Mouse (Mus musculus) liver, embryonic 14.5 days (tissue): ENCODE measurements around the gene Zfp27. TPM values are rescaled to one million over a fixed set of nuclear protein-coding genes. Genes with fewer than 3 reads are reported as not detected.

ENCODE experiments used
- ATAC-seq: fragments of 200-750 bp; cut with Nextera tagmentation; 2 replicates; pipeline ENCODE4 v1.8.0; 2017; ENCODE audit warnings: moderate number of reproducible peaks, mild to moderate bottlenecking, moderate library complexity; ENCODE audit not compliant: insufficient read depth
- DNase-seq, 3 experiments: peaks; one replicate each; pipeline ENCODE4 v3.0.0-alpha.2; 2012 to 2013; ENCODE audit warnings: low read depth in 3 of 3, low spot score in 3 of 3
- H3K27ac ChIP-seq: fragments of 300-500 bp; sonication (generic); 2 replicates; pipeline ENCODE4 v1.5.1; 2014; ENCODE audit warnings: moderate library complexity, mild to moderate bottlenecking, control low read depth, inconsistent platforms
- H3K27me3 ChIP-seq: fragments of 300-500 bp; sonication (generic); 2 replicates; pipeline ENCODE4 v1.6.1; 2014; ENCODE audit warnings: mild to moderate bottlenecking, low read length, moderate library complexity; ENCODE audit not compliant: control insufficient read depth, insufficient read depth
- H3K36me3 ChIP-seq: fragments of 300-500 bp; sonication (generic); replicated peaks from 2 replicates; pipeline ENCODE4 v1.6.1; 2014; ENCODE audit warnings: low read depth; ENCODE audit not compliant: control insufficient read depth, insufficient read depth
- H3K4me1 ChIP-seq, 2 experiments: fragments of 200-500 bp in 1 of 2; fragments of 300-500 bp in 1 of 2; sonication (generic) in 1 of 2; replicated peaks; 2 replicates each; pipeline ENCODE4 v1.6.1; 2012 to 2014; ENCODE audit warnings: antibody characterized with exemption in 1 of 2, inconsistent platforms in 1 of 2, low read length in 1 of 2; ENCODE audit not compliant: control insufficient read depth in 2 of 2, insufficient read depth in 2 of 2
- H3K4me2 ChIP-seq: fragments of 300-500 bp; sonication (generic); 2 replicates; pipeline ENCODE4 v1.6.1; 2014; ENCODE audit warnings: low read depth, mild to moderate bottlenecking, control low read depth, moderate library complexity
- H3K4me3 ChIP-seq, 2 experiments: fragments of 200-500 bp in 1 of 2; fragments of 300-500 bp in 1 of 2; sonication (generic) in 1 of 2; 2 replicates each; pipeline ENCODE4 v1.5.1; 2012 to 2014; ENCODE audit warnings: low read depth in 2 of 2, low read length in 2 of 2, mild to moderate bottlenecking in 2 of 2, control low read depth in 1 of 2, inconsistent platforms in 1 of 2, moderate library complexity in 1 of 2; ENCODE audit not compliant: insufficient read depth in 1 of 2
- H3K9ac ChIP-seq: fragments of 300-500 bp; sonication (generic); replicated peaks from 2 replicates; pipeline ENCODE4 v1.6.1; 2014; ENCODE audit warnings: mild to moderate bottlenecking, control low read depth, moderate library complexity
- H3K9me3 ChIP-seq: fragments of 300-500 bp; sonication (generic); 2 replicates; pipeline ENCODE4 v1.6.1; 2016; ENCODE audit warnings: low read length, mixed read lengths; ENCODE audit not compliant: control insufficient read depth
- CTCF ChIP-seq: IDR thresholded peaks from 2 replicates; pipeline ENCODE4 v1.5.1; 2016; ENCODE audit warnings: antibody characterized with exemption, low read depth, control low read depth
- EP300 ChIP-seq: IDR thresholded peaks from 2 replicates; pipeline ENCODE4 v1.6.1; 2016; ENCODE audit warnings: antibody characterized with exemption, low read depth
- WGBS: fragments of 180-500 bp; shearing (Covaris S2); extraction: QIAGEN DNeasy Blood & Tissue Kit; methylation state at CpG from one replicate; pipeline ENCODE4 v1.1.7; 2014; ENCODE audit not compliant: insufficient replicate concordance; 5-methylcytosine and 5-hydroxymethylcytosine counted together
- polyA plus RNA-seq, 2 experiments: library from polyadenylated mRNA; depleted of rRNA in 1 of 2; stranded (reverse) in 1 of 2; unstranded in 1 of 2; fragments of >200 nt; fragmentation: Nextera tagmentation in 1 of 2; extraction: Ambion mirVana in 1 of 2; gene quantifications; 2 replicates each; pipeline versions ENCODE4 v1.2.1 to v1.2.3; 2012 to 2014

Zfp27 gene
- 1.0 and 1.2 TPM in 2 replicates for polyA plus RNA-seq (2012; rRNA removed)
- polyA plus RNA-seq (2014; fragmentation: Nextera tagmentation; extraction: Ambion mirVana) = 1.7 TPM in 2 replicates

DNA sequence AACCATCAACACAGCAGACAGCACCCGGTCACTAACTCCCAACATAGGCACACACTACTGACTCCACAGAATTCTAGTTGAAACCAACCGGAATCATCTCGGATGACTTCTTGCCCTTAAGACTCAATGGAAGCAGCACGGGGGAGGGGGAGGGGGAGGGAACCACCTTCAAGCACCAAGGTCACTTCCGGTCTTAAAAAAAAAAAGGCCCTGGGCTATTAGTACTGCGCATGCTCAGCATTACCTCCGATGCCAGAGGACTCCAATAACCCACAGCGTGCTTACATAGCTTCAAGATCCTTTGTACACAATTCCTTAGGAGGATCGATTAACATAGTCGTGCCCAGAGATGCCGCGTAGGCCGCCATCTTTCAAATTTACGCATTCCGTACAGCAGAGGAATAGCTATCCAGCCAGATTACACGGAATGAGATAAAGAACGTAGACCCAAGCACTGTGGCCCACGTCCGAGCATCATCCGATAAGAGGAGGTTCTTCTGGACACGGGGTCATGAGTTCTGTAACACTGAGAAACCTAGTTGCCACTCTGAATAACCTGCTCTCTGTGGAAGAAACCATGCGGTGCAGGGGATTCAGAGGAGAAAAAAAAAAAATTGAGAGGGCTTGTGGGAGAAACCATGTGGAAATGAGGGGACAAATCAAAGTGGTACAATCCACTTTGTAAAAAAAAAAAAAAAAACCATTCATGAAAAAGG is at the start of gene Zfp27:
Zfp27 (minus strand) TSS at position 607 of the 716 bp plus-strand sequence.
- DNase-seq = peak; percentile 58 to 82 (median 63)
- H3K36me3 ChIP-seq = no peaks in the 10 kb centered on the region
- WGBS = under 1% methylated on average over 22 of the region's 22 CpGs

DNA sequence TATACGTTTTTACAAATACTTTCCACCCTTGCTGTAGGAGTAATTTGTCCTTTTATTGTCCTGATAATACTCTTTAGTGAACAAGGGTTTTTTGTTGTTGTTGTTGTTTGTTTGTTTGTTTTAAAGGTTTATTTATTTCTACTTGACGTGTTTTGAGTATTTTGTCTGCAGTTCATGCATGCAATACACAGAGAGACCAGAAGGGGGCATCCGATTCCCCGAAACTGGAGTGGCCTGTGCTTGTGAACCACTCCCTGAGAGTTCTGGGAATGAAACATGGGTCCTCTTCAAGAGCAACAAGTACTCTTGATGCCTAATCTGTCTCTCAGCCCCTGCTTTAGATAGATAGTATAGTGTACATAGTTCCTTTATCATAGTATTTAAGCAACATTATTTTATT is 48.4 kb upstream of the Zfp27 start:
- H3K27me3 ChIP-seq = no peaks in the 10 kb centered on the region
- DNase-seq (peak; percentile 61 to 75 (median 67)), ATAC-seq (no peak)
- WGBS = 15% methylated on average over 4 of the region's 4 CpGs
- peaks cover 2% of the 10 kb centered on the region in 2 experiments; a peak in 2 of 4 replicates for H3K4me1 ChIP-seq
- no peak overlapping the region for H3K27ac ChIP-seq
- no peak overlapping the region for H3K9ac ChIP-seq
- no peaks in the 10 kb centered on the region for H3K36me3 ChIP-seq
- peak overlapping the region; percentile 87 for H3K4me2 ChIP-seq
- no peaks in the 10 kb centered on the region for H3K9me3 ChIP-seq
- TF ChIP-seq EP300 (no peak), CTCF (peak; percentile 83)
- H3K4me3 ChIP-seq = peak overlapping the region; percentile 59 to 71; a peak in 2 of 4 replicates

More for the DNA sequence above, at the start of gene Zfp27:
- Histone ChIP-seq H3K9me3 (no peaks in the 10 kb centered on the region), H3K4me2 (peak within 1 kb of the TSS; percentile 89), H3K27ac (peak within 1 kb of the TSS; percentile 78), H3K27me3 (no peaks in the 10 kb centered on the region), H3K9ac (peak within 1 kb of the TSS; percentile 74), H3K4me1 (peaks cover 0 to 4% of the 10 kb centered on the region in 2 experiments; a peak in 3 of 4 replicates), H3K4me3 (peak within 1 kb of the TSS; percentile 74 to 90)
- peak; percentile 75 for ATAC-seq
- no peak for TF ChIP-seq EP300
- no peak for TF ChIP-seq CTCF

DNA sequence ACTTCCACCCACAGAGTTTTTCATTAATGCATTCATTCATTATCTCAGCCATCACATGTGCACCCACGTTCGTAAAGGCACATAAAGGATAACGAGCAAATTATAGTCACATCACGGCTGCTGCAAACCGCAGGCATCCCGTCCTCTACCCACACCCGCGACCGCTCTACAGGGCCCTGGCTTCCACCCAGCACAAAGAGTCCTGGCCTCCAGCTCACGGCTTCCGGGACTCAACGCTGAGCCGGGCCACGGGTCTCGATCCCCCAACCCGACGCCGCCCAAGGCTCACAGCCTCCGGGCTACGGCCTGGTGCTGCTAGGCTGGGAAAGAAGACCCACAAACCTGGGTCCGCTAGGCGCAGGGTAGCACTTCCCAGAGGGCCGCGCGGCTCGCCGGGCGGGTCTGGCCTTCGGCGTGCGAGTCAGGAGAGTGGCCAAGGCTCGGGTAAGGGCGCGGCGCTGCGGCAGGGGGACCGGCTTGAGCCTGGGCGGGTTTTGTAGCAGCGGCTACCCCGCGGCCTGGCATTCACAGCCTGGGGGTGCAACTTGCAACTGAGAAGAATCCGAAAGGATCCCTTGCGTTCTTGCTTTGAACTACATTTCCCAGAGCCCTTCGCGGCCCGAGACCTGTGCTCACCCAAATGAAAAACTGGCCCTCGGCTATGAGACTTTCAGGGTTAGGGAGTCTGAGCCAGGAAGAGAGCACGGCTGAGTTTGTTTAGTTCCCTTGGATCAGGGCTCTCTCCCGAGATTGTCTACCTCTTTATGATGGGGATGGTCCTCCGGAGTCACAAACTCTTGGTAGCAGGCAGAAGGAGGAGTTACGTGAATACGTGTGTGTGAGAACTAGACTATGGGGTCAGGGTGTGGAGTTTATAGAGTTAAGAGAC is 47.4 kb upstream of the Zfp27 start, which contains the start of gene Zfp74:
Zfp74 (minus strand) TSS at position 577 of the 889 bp plus-strand sequence.
- WGBS = 1% methylated on average over 52 of the region's 52 CpGs
- DNase-seq = peak; percentile 54 to 63 (median 58)
- ATAC-seq = peak; percentile 91

DNA sequence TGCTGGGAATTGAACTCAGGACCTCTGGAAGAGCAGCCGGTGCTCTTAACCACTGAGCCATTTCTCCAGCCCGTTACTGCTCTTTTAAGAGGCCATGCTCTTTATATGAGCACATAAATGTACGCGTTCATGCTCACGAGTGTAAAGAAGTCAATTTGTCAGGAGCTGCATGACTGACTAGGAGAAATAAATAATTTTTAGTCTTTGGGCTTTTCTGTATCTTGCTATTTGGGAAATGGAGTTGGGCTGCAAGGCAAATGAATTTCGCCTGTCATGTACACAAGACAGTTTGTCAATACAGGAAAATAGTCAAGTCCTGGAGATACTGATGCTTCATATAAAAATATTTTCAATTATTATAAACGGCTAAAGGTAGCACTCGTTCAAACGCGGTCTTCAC is 46.7 kb upstream of the Zfp27 start:
- peaks cover 2% of the 10 kb centered on the region in 2 experiments; a peak in 2 of 4 replicates for H3K4me1 ChIP-seq
- WGBS = 39% methylated on average over 10 of the region's 10 CpGs
- ATAC-seq (no peak), DNase-seq (no peak)
- H3K9ac ChIP-seq = peak overlapping the region; percentile 85
- H3K9me3 ChIP-seq = no peaks in the 10 kb centered on the region
- no peaks in the 10 kb centered on the region for H3K36me3 ChIP-seq
- H3K27ac ChIP-seq = peak overlapping the region; percentile 79
- TF ChIP-seq CTCF (no peak), EP300 (no peak)
- no peaks in the 10 kb centered on the region for H3K27me3 ChIP-seq
- H3K4me3 ChIP-seq = peak overlapping the region; percentile 59 to 71
- H3K4me2 ChIP-seq = peak overlapping the region; percentile 87

More for the DNA sequence above, 47.4 kb upstream of the Zfp27 start, which contains the start of gene Zfp74:
- H3K4me2 ChIP-seq = peak within 1 kb of the TSS; percentile 87
- H3K9ac ChIP-seq = peak within 1 kb of the TSS; percentile 85
- no peaks in the 10 kb centered on the region for H3K36me3 ChIP-seq
- peak within 1 kb of the TSS; percentile 59 to 71 for H3K4me3 ChIP-seq
- no peak for TF ChIP-seq EP300
- peak; percentile 18; the same call in 1 of the 2 replicates for TF ChIP-seq CTCF
- peaks cover 2% of the 10 kb centered on the region in 2 experiments; a peak in 2 of 4 replicates for H3K4me1 ChIP-seq
- peak within 1 kb of the TSS; percentile 79 for H3K27ac ChIP-seq
- H3K27me3 ChIP-seq = no peaks in the 10 kb centered on the region
- H3K9me3 ChIP-seq = no peaks in the 10 kb centered on the region
